Mouse (Mus musculus): Measurements from ENCODE around the gene Zfp410. TPM values are rescaled to one million over a fixed set of nuclear protein-coding genes. Genes with fewer than 3 reads are reported as not detected.

Gene Zfp410
- polyA plus RNA-seq, 1 experiment from 2014 or later, result 111 TPM

DNA sequence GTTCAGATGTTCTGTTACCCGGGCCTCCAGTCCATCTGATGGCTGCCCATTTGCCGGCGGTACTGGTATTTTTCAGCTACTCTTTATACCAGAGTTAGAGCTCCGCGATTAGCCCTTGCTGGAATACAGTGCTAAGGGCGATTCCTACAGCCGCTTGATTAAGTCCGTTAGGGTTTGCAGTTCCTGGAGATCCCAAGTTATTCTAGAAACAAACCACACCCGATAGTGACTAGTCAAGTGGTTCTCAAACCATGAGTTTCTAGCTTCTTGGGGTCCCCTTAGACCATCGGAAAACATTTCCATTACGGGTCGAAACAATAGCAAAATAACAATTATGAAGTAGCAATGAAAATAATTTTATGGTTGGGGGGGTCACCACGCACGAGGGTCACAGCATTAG lies 32.3 kb upstream of the Zfp410 start:
- ATAC-seq (ENCODE audit: insufficient number of reproducible peaks, low FRiP score, low TSS enrichment, low read depth) (no peak), DNase-seq (ENCODE audit: low spot score) (no peak)
- Histone ChIP-seq H3K9me3 (ENCODE audit: control insufficient read depth, low read length) (no peaks in the 10 kb centered on the region), H3K4me3 (ENCODE audit: low read depth, low read length) (peak overlapping the region; percentile 51; the same call in 1 of the 2 replicates), H3K4me2 (ENCODE audit: low read depth, severe bottlenecking) (peak overlapping the region; percentile 65), H3K27me3 (ENCODE audit: control insufficient read depth, insufficient read depth, low read length) (no peaks in the 10 kb centered on the region), H3K9ac (ENCODE audit: low read length) (no peak overlapping the region), H3K27ac (replicated peaks; ENCODE audit: low read depth, low read length) (no peak overlapping the region), H3K4me1 (ENCODE audit: control insufficient read depth, insufficient read depth, low read length) (0 out of 2 replicates have a peak, but pooled peaks cover 4% of the 10 kb centered on the region), H3K36me3 (ENCODE audit: control insufficient read depth, insufficient read depth, low read length) (no peaks in the 10 kb centered on the region)
- 75% methylated on average over 14 of the region's 14 CpGs for WGBS

DNA sequence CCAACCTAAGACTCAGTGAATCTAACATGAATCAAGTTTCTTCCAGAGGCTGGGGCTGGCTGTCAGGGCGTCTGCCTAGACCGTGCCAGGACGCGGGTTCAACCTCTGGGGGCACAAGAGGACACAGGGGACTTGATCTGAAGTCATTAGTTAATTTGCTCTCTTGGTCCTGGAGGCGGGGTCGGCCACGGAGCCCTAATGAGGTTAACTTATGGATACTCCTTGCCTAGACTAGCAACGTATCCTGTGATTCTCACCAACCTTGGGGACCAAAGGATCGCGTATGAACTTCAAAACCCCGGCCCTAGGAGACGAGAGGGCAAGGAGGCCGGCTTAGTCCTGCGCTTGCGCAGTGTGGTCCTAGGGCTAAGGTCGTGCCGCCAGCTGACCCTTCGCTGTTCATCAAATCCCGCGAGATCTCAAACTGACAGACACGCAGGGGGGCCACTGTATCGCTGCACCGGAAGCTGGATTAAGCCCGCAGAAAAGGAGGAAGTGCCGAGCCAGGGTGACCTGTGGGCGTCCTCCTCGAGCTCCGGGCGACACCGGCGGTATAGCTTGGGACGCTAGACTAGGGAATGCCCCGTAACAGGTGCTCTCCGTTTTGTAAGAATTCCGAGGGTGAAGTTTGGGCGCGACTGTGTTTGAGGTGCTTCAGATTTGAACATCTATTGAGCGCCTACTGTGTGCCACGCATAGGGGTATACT lies 31.6 kb upstream of the Zfp410 start, which contains the start of gene Ptgr2:
Gene Ptgr2, plus strand, starts transcription at position 348 of the 708 bp plus-strand sequence.
- H3K9me3 ChIP-seq (ENCODE audit: control insufficient read depth, low read length), result no peaks in the 10 kb centered on the region
- DNase-seq (ENCODE audit: low spot score) (peak; percentile 93), ATAC-seq (ENCODE audit: insufficient number of reproducible peaks, low FRiP score, low TSS enrichment, low read depth) (peak; percentile 82)
- no peaks in the 10 kb centered on the region for H3K27me3 ChIP-seq (ENCODE audit: control insufficient read depth, insufficient read depth, low read length)
- WGBS, result under 1% methylated on average over 39 of the region's 39 CpGs
- H3K4me3 ChIP-seq (ENCODE audit: low read depth, low read length), result peak within 1 kb of the TSS; percentile 51
- no peak within 1 kb of the TSS for H3K27ac ChIP-seq (replicated peaks; ENCODE audit: low read depth, low read length)
- peak within 1 kb of the TSS; percentile 65 for H3K9ac ChIP-seq (ENCODE audit: low read length)
- H3K36me3 ChIP-seq (ENCODE audit: control insufficient read depth, insufficient read depth, low read length), result no peaks in the 10 kb centered on the region
- H3K4me1 ChIP-seq (ENCODE audit: control insufficient read depth, insufficient read depth, low read length), result 0 out of 2 replicates have a peak, but pooled peaks cover 4% of the 10 kb centered on the region
- peak within 1 kb of the TSS; percentile 65 for H3K4me2 ChIP-seq (ENCODE audit: low read depth, severe bottlenecking)

DNA sequence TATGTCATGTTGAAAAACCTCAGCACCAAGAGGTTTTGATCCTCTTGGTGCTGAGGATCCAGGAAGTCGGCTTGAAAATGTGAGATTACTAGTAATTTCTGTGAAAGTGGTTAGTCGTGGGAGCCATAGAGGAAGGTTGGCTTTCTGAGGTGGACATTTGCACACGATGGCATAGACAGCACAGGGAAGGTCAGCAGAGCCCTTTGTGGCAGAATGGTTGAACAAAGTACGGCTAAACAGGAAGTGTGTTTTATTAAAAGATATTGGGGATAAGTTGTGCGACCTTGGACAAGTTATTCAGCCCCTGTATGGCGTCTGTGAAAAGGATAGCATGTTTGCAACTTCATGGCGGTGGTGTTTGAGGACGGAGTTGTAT lies 31.1 kb upstream of the Zfp410 start:
- no peak overlapping the region for H3K27ac ChIP-seq (replicated peaks; ENCODE audit: low read depth, low read length)
- 36% methylated on average over 8 of the region's 8 CpGs for WGBS
- H3K36me3 ChIP-seq (ENCODE audit: control insufficient read depth, insufficient read depth, low read length), result no peaks in the 10 kb centered on the region
- H3K4me1 ChIP-seq (ENCODE audit: control insufficient read depth, insufficient read depth, low read length), result 0 out of 2 replicates have a peak, but pooled peaks cover 4% of the 10 kb centered on the region
- no peaks in the 10 kb centered on the region for H3K27me3 ChIP-seq (ENCODE audit: control insufficient read depth, insufficient read depth, low read length)
- ATAC-seq (ENCODE audit: insufficient number of reproducible peaks, low FRiP score, low TSS enrichment, low read depth), result no peak
- H3K9me3 ChIP-seq (ENCODE audit: control insufficient read depth, low read length), result no peaks in the 10 kb centered on the region
- peak overlapping the region; percentile 65 for H3K9ac ChIP-seq (ENCODE audit: low read length)
- peak overlapping the region; percentile 51 for H3K4me3 ChIP-seq (ENCODE audit: low read depth, low read length)
- no peak for DNase-seq (ENCODE audit: low spot score)
- H3K4me2 ChIP-seq (ENCODE audit: low read depth, severe bottlenecking), result peak overlapping the region; percentile 65

DNA sequence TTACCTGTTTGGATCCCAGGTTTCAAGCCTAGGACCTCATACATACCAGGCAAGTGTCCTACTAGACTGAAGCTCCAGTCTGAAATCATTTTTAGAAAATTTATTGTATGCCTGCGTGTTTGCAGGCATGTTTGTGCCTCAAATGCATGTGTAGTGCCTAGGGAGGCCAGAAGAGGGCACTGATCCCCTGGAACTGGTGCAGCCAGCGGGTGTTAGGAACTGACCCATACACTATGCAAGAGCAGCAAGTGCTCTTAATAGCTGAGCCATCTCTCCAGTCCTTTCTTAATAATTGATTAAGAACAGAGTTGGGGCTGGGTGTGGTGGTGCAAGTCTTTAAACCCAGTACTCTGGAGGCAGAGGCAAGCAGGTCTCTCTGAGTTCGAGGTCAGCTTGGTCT lies 28.2 kb upstream of the Zfp410 start:
- no peaks in the 10 kb centered on the region for H3K27me3 ChIP-seq (ENCODE audit: control insufficient read depth, insufficient read depth, low read length)
- peak; percentile 61 for DNase-seq (ENCODE audit: low spot score)

DNA sequence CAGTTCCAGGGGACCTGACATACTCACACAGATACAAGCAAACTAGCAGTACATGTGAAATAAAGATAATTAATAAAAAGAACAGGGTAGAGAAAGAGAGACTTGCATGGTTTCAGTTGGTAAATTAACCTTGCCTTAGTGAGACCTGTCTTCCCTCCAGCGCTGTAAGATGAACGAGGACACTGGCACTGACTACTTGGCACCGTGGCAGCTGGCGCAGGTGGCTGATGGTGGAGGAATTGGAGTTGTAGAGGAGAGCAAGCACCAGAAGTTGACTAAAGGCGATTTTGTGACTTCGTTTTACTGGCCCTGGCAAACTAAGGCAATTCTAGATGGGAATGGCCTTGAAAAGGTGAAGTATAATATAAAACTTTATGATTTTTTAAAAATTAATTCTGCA lies 18.8 kb upstream of the Zfp410 start:
- Histone ChIP-seq H3K9me3 (ENCODE audit: control insufficient read depth, low read length) (no peaks in the 10 kb centered on the region), H3K36me3 (ENCODE audit: control insufficient read depth, insufficient read depth, low read length) (peaks cover 6% of the 10 kb centered on the region; the same call in 1 of the 2 replicates), H3K27ac (replicated peaks; ENCODE audit: low read depth, low read length) (no peak overlapping the region), H3K27me3 (ENCODE audit: control insufficient read depth, insufficient read depth, low read length) (no peaks in the 10 kb centered on the region), H3K4me2 (ENCODE audit: low read depth, severe bottlenecking) (no peak overlapping the region), H3K4me1 (ENCODE audit: control insufficient read depth, insufficient read depth, low read length) (no peaks in the 10 kb centered on the region), H3K4me3 (ENCODE audit: low read depth, low read length) (no peak overlapping the region), H3K9ac (ENCODE audit: low read length) (no peak overlapping the region)
- DNase-seq (ENCODE audit: low spot score) (no peak), ATAC-seq (ENCODE audit: insufficient number of reproducible peaks, low FRiP score, low TSS enrichment, low read depth) (no peak)
- 93% methylated on average over 6 of the region's 6 CpGs for WGBS

More for the DNA sequence above, 28.2 kb upstream of the Zfp410 start:
- 59% methylated on average over 3 of the region's 3 CpGs for WGBS
- no peak overlapping the region for H3K9ac ChIP-seq (ENCODE audit: low read length)
- no peak for ATAC-seq (ENCODE audit: insufficient number of reproducible peaks, low FRiP score, low TSS enrichment, low read depth)
- H3K4me1 ChIP-seq (ENCODE audit: control insufficient read depth, insufficient read depth, low read length), result 0 out of 2 replicates have a peak, but pooled peaks cover 4% of the 10 kb centered on the region
- no peak overlapping the region for H3K4me2 ChIP-seq (ENCODE audit: low read depth, severe bottlenecking)
- no peak overlapping the region for H3K27ac ChIP-seq (replicated peaks; ENCODE audit: low read depth, low read length)
- no peaks in the 10 kb centered on the region for H3K9me3 ChIP-seq (ENCODE audit: control insufficient read depth, low read length)
- H3K36me3 ChIP-seq (ENCODE audit: control insufficient read depth, insufficient read depth, low read length), result peaks cover under 1% of the 10 kb centered on the region; the same call in 1 of the 2 replicates
- H3K4me3 ChIP-seq (ENCODE audit: low read depth, low read length), result no peak overlapping the region

DNA sequence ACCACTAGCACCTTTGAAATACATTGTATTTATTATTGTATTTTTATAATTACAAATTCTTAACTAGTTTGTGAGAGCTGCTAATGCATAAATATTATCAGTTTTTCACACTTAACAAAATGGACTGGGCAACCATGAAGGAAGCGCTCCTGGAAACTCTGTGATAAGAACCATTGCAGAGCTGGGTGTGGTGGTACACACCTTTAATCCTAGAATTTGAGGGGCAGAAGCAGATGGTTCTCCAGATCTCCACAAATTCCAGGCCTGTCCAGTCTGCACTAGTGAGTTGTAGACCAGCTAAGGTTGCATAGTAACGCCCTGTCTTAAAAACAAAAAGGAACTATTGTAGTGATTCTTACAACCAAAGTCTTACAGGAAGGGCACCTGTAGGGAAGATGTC lies 17.4 kb upstream of the Zfp410 start:
- no peak overlapping the region for H3K4me2 ChIP-seq (ENCODE audit: low read depth, severe bottlenecking)
- WGBS, result 97% methylated on average over 2 of the region's 2 CpGs
- H3K4me3 ChIP-seq (ENCODE audit: low read depth, low read length), result no peak overlapping the region
- 0 out of 2 replicates have a peak, but pooled peaks cover 2% of the 10 kb centered on the region for H3K36me3 ChIP-seq (ENCODE audit: control insufficient read depth, insufficient read depth, low read length)
- H3K9ac ChIP-seq (ENCODE audit: low read length), result no peak overlapping the region
- ATAC-seq (ENCODE audit: insufficient number of reproducible peaks, low FRiP score, low TSS enrichment, low read depth) (no peak), DNase-seq (ENCODE audit: low spot score) (no peak)
- H3K27me3 ChIP-seq (ENCODE audit: control insufficient read depth, insufficient read depth, low read length), result no peaks in the 10 kb centered on the region
- H3K27ac ChIP-seq (replicated peaks; ENCODE audit: low read depth, low read length), result no peak overlapping the region
- no peaks in the 10 kb centered on the region for H3K4me1 ChIP-seq (ENCODE audit: control insufficient read depth, insufficient read depth, low read length)
- H3K9me3 ChIP-seq (ENCODE audit: control insufficient read depth, low read length), result no peaks in the 10 kb centered on the region

DNA sequence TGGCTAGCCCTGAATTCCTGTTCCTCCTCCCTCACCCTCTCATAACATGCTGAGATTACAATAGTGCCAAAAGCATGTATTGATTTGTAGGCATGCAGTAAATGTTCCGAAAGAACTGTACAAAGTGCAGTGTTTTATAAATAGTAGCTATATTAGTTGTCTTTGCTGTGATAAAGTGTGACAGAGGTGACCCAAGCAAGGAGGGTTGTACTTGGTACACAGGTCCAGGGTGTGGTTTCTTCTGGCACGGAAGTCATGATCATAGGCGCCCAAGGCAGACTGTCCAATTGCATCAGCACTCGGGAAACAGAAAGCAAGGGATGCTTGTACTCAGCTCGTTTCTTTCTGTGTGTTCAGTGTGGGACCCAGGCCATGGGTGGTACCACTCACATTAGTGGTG lies 12.6 kb upstream of the Zfp410 start:
- Histone ChIP-seq H3K27ac (replicated peaks; ENCODE audit: low read depth, low read length) (no peak overlapping the region), H3K9ac (ENCODE audit: low read length) (no peak overlapping the region), H3K9me3 (ENCODE audit: control insufficient read depth, low read length) (no peaks in the 10 kb centered on the region), H3K4me2 (ENCODE audit: low read depth, severe bottlenecking) (no peak overlapping the region), H3K27me3 (ENCODE audit: control insufficient read depth, insufficient read depth, low read length) (no peaks in the 10 kb centered on the region), H3K4me3 (ENCODE audit: low read depth, low read length) (no peak overlapping the region), H3K4me1 (ENCODE audit: control insufficient read depth, insufficient read depth, low read length) (no peaks in the 10 kb centered on the region), H3K36me3 (ENCODE audit: control insufficient read depth, insufficient read depth, low read length) (0 out of 2 replicates have a peak, but pooled peaks cover 2% of the 10 kb centered on the region)
- 89% methylated on average over 5 of the region's 5 CpGs for WGBS
- ATAC-seq (ENCODE audit: insufficient number of reproducible peaks, low FRiP score, low TSS enrichment, low read depth), result no peak
- DNase-seq (ENCODE audit: low spot score), result no peak

DNA sequence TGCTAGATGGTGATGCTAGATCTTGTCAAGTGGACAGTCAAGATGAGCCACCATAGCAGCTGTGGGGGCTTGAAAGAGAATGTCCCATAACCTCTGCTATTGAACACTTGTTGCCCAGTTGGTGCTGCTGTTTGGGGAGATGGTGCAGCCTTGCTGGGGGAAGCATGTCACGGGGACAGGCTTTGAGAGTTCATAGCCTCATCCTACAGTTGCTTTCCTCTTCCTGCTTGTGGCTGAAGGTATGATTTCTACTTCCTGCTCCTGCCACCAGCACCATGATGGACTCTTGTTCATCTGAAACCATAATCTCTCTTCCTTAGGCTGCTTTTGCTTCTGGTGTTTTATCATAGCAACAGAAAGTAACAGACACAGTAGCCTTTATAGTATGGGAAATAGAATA lies 12.1 kb upstream of the Zfp410 start:
- WGBS, result 80% methylated on average over 1 of the region's 1 CpGs

More for the DNA sequence above, 12.1 kb upstream of the Zfp410 start:
- H3K9ac ChIP-seq (ENCODE audit: low read length), result no peak overlapping the region
- H3K27me3 ChIP-seq (ENCODE audit: control insufficient read depth, insufficient read depth, low read length), result no peaks in the 10 kb centered on the region
- H3K9me3 ChIP-seq (ENCODE audit: control insufficient read depth, low read length), result no peaks in the 10 kb centered on the region
- no peak for ATAC-seq (ENCODE audit: insufficient number of reproducible peaks, low FRiP score, low TSS enrichment, low read depth)
- 0 out of 2 replicates have a peak, but pooled peaks cover 2% of the 10 kb centered on the region for H3K36me3 ChIP-seq (ENCODE audit: control insufficient read depth, insufficient read depth, low read length)
- no peaks in the 10 kb centered on the region for H3K4me1 ChIP-seq (ENCODE audit: control insufficient read depth, insufficient read depth, low read length)
- no peak for DNase-seq (ENCODE audit: low spot score)
- H3K4me3 ChIP-seq (ENCODE audit: low read depth, low read length), result no peak overlapping the region
- H3K4me2 ChIP-seq (ENCODE audit: low read depth, severe bottlenecking), result no peak overlapping the region
- H3K27ac ChIP-seq (replicated peaks; ENCODE audit: low read depth, low read length), result no peak overlapping the region
